Mouse (Mus musculus) hindbrain, embryonic 12.5 days (tissue): ENCODE data around the gene Galk1. TPM values are rescaled to one million over a fixed set of nuclear protein-coding genes. Genes with fewer than 3 reads are reported as not detected.
"Not testable (repeated sequence)": the region's sequence is repeated elsewhere in the genome, so short reads cannot be mapped to it uniquely, and the experiment has no call there.

Experiments
- ATAC-seq: fragments of 200-750 bp; cut with Nextera tagmentation; 2 replicates; pipeline ENCODE4 v1.8.0; 2017; ENCODE audit warnings: moderate TSS enrichment; ENCODE audit not compliant: low FRiP score
- H3K27ac ChIP-seq: fragments of 300-500 bp; sonication (generic); 2 replicates; pipeline ENCODE4 v1.5.1; 2016; ENCODE audit warnings: mild to moderate bottlenecking
- H3K27me3 ChIP-seq: fragments of 300-500 bp; sonication (generic); 2 replicates; pipeline ENCODE4 v1.6.1; 2016; ENCODE audit warnings: mild to moderate bottlenecking
- H3K36me3 ChIP-seq: fragments of 300-500 bp; sonication (generic); 2 replicates; pipeline ENCODE4 v1.6.1; 2016; ENCODE audit warnings: mild to moderate bottlenecking
- H3K4me1 ChIP-seq: fragments of 300-500 bp; sonication (generic); 2 replicates; pipeline ENCODE4 v1.6.1; 2016
- H3K4me2 ChIP-seq: fragments of 300-500 bp; sonication (generic); replicated peaks from 2 replicates; pipeline ENCODE4 v1.6.1; 2016; ENCODE audit warnings: mild to moderate bottlenecking
- H3K4me3 ChIP-seq: fragments of 300-500 bp; sonication (generic); 2 replicates; pipeline ENCODE4 v1.5.1; 2016; ENCODE audit warnings: mild to moderate bottlenecking
- H3K9ac ChIP-seq: fragments of 300-500 bp; sonication (generic); 2 replicates; pipeline ENCODE4 v1.6.1; 2016; ENCODE audit warnings: mild to moderate bottlenecking, moderate library complexity
- H3K9me3 ChIP-seq: fragments of 300-500 bp; sonication (generic); replicated peaks from 2 replicates; pipeline ENCODE4 v1.6.1; 2016; ENCODE audit warnings: mild to moderate bottlenecking
- WGBS: fragments of 180-500 bp; shearing (Covaris S2); methylation state at CpG from one replicate; pipeline ENCODE4 v1.1.7; 2016; 5-methylcytosine and 5-hydroxymethylcytosine counted together
- polyA plus RNA-seq: library from polyadenylated mRNA; unstranded; fragments of >200 nt; fragmentation: Nextera tagmentation; extraction: Ambion mirVana; gene quantifications from 2 replicates; pipeline ENCODE4 v1.2.1, GENCODE M21; 2016

The Galk1 gene
- polyA plus RNA-seq, 1 experiment from 2014 or later, result 115 TPM

DNA sequence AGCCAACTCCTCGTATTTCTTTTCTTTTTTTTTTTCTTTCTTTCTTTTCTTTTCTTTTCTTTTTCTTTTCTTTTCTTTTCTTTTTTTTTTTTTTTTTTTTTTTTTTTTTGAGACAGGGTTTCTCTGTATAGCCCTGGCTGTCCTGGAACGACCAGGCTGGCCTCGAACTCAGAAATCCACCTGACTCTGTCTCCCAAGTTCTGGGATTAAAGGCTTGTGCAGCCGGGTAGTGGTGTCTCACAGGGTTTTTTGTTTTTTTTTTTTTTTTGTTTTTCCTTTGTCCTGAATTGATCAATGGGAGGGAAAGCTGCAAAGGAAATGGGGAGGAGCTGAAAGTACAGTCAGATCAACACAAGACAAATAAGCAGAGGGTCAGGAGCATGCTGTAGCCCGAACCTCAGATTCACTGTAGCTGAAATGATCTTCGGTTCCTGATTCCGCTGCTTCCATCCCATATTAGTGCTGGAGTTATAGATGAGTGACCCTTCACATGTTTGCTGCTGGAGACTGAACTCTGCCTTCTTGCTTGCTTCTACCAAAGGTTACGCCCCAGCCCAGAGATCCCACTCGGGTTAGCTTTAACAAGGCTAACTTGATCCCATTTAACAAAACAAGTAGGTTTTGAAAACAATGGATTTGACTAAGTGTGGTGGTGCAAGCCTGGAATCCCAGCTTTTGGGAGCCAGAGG, 15.8 kb upstream of the Galk1 start:
- 81% methylated on average over 9 of the region's 9 CpGs for WGBS

DNA sequence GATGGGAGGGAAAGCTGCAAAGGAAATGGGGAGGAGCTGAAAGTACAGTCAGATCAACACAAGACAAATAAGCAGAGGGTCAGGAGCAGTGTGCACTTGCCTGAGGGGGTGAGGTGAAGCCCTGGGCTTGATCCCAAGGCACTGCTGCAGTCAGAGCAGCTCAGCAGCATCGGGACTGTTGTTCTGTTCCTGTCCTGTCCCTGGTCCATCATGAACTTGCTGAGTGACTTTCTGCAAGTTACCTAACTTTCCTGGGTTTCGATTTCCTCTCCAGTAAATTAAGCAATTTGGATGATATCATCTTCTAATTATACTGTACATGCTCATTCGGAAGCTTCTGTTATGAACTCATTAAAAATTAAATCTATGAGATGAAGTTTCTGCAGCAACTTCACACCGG, 15.2 kb upstream of the Galk1 start, which contains the start of gene H3f3b:
H3f3b (minus strand) TSS at position 207 of the 400 bp plus-strand sequence.
- no peak within 1 kb of the TSS for H3K4me2 ChIP-seq
- WGBS, result 83% methylated on average over 4 of the region's 4 CpGs
- H3K27me3 ChIP-seq, result no peaks in the 10 kb centered on the region
- H3K36me3 ChIP-seq, result no peaks in the 10 kb centered on the region
- H3K4me3 ChIP-seq, result no peak within 1 kb of the TSS
- no peak for ATAC-seq
- no peak within 1 kb of the TSS for H3K9ac ChIP-seq
- H3K4me1 ChIP-seq, result peaks cover 17% of the 10 kb centered on the region
- H3K27ac ChIP-seq, result no peak within 1 kb of the TSS
- H3K9me3 ChIP-seq, result no peaks in the 10 kb centered on the region

More for the DNA sequence above, 15.8 kb upstream of the Galk1 start:
- no peak for ATAC-seq
- peaks cover 22% of the 10 kb centered on the region for H3K4me1 ChIP-seq
- no peak overlapping the region for H3K9ac ChIP-seq
- H3K27me3 ChIP-seq, result no peaks in the 10 kb centered on the region
- no peak overlapping the region for H3K4me3 ChIP-seq
- no peaks in the 10 kb centered on the region for H3K9me3 ChIP-seq
- no peak overlapping the region for H3K4me2 ChIP-seq
- H3K27ac ChIP-seq, result no peak overlapping the region
- H3K36me3 ChIP-seq, result no peaks in the 10 kb centered on the region

DNA sequence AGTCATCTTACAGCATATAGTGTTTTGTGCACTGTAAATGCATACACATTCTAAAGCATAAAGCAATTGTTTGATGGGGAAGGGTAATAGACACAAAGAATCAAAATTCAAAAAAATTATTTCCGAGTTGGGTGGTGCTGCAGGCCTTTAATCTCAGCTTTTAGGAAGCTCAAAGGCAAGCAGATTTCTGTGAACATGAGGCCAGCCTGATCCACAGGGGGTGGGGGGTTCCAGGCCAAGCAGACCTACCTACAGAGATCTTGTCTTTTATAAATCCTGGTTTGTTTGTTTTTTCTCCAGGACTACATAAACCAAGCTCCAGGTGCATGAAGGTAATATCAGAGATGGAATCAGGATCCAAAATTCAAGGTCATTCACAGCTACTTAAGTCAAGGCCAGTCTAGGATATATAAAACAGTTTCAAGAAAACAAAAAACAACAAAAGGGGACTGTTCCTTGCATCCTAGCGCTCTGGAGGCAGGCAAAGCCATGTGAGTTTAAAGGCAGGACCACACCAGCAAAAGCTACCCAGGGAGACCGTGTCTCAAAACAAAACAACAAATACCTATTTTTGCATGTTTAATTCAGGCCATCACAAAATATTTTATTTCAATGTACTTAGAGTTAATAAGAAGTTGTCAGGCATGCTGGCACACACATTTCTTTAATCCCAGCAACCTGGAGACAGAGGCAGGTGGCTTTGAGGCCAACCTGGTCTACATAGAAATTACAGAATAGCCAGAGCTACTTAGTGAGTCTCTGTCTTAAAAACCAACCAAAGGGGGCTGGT, 12.7 kb upstream of the Galk1 start:
- Histone ChIP-seq H3K9me3 (no peaks in the 10 kb centered on the region), H3K27ac (peak overlapping the region; percentile 66; the same call in 1 of the 2 replicates), H3K27me3 (no peaks in the 10 kb centered on the region), H3K4me2 (no peak overlapping the region), H3K36me3 (peaks cover 15% of the 10 kb centered on the region), H3K9ac (no peak overlapping the region), H3K4me3 (no peak overlapping the region), H3K4me1 (peaks cover 15% of the 10 kb centered on the region)
- ATAC-seq, result no peak
- WGBS, result 86% methylated on average over 3 of the region's 3 CpGs

DNA sequence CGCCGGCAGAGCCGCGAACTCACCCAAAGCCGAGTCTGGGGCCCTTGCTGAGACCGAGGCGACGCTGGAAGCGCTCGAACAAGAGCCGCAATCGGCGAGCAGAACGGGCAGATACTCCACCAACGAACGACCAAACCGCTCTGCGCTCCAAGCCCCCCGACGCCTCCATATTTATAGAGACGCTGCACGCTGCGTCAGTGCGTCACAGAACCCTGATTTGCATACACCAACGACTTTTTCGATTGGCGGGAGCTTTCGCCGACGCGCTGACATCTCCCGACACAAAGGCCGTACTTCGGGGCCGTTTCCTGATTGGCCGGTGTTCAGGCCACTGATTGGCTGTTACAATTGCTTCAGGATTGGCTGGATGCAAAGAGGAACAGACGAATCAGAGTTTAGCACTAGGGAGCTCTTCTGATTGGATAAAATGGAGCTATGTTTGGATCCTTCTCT, 11.9 kb upstream of the Galk1 start:
- Histone ChIP-seq H3K27ac (peak overlapping the region; percentile 99), H3K4me3 (peak overlapping the region; percentile 97), H3K36me3 (peaks cover 15% of the 10 kb centered on the region), H3K9me3 (no peaks in the 10 kb centered on the region), H3K4me2 (peak overlapping the region; percentile 59; the same call in 1 of the 2 replicates), H3K4me1 (peaks cover 13% of the 10 kb centered on the region), H3K9ac (peak overlapping the region; percentile 100), H3K27me3 (no peaks in the 10 kb centered on the region)
- ATAC-seq, result peak; percentile 93
- under 1% methylated on average over 37 of the region's 37 CpGs for WGBS

DNA sequence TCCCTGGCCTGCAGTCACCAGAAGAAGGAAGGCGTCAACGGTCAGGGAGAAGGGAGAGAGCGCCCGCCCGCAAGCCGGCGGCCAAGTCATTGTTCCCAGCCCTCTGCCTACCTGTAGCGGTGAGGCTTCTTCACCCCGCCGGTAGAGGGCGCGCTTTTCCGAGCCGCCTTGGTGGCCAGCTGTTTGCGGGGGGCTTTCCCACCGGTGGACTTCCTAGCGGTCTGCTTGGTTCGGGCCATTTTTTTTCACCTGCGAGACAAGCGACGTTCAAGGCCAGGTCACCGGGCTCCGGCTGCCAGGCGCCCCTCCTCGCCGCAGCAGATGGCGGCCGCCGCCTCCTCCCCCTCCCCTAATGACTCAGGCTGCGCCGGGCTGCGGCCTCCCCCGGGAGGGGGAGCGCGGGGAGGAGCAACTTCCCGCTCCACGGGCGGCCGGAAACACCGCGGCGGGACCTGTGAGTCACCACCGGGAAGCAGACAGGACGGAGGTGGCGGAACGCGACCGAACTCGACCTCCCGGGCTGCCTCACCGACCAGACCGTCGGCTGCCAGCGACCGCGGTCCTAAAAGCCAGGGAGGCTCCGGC, 11.3 kb upstream of the Galk1 start:
- WGBS, result under 1% methylated on average over 57 of the region's 57 CpGs
- Histone ChIP-seq H3K9ac (peak overlapping the region; percentile 100), H3K4me3 (peak overlapping the region; percentile 97), H3K36me3 (peaks cover 15% of the 10 kb centered on the region), H3K27me3 (no peaks in the 10 kb centered on the region), H3K27ac (peak overlapping the region; percentile 99), H3K4me2 (peak overlapping the region; percentile 59), H3K9me3 (no peaks in the 10 kb centered on the region), H3K4me1 (peaks cover 13% of the 10 kb centered on the region)
- peak; percentile 73 for ATAC-seq

DNA sequence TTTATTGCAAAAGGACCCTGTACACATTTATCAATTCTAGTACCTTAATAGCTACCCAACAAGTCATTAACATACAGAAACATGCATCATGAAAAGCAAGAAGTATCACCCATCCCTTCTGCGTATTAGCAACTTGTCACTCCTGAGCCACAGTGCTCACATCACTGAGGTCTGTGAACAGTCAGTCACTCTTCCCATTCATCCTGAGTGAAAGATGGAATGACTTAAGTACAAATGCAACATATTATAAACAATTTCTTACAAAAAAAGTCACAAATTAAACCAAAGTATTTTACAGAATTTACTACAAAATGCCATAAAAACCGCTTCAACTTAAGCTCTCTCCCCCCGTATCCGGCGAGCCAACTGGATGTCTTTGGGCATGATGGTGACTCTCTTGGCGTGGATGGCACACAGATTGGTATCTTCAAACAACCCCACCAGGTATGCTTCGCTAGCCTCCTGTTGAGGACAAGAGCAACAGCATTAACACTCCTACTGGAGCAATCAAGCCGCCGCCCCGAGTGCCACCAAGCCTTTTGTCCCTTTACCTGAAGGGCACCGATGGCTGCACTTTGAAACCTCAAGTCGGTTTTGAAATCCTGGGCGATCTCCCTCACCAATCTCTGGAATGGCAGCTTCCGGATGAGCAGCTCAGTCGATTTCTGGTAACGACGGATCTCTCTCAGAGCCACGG, 10.7 kb upstream of the Galk1 start:
- Histone ChIP-seq H3K9ac (peak overlapping the region; percentile 100), H3K27ac (peak overlapping the region; percentile 99), H3K4me1 (peaks cover 13% of the 10 kb centered on the region), H3K4me3 (peak overlapping the region; percentile 97), H3K4me2 (peak overlapping the region; percentile 59), H3K36me3 (peaks cover 15% of the 10 kb centered on the region)
- H3K27me3 ChIP-seq, H3K9me3 ChIP-seq, ATAC-seq: not testable (repeated sequence)
- WGBS, result 8% methylated on average over 18 of the region's 18 CpGs

DNA sequence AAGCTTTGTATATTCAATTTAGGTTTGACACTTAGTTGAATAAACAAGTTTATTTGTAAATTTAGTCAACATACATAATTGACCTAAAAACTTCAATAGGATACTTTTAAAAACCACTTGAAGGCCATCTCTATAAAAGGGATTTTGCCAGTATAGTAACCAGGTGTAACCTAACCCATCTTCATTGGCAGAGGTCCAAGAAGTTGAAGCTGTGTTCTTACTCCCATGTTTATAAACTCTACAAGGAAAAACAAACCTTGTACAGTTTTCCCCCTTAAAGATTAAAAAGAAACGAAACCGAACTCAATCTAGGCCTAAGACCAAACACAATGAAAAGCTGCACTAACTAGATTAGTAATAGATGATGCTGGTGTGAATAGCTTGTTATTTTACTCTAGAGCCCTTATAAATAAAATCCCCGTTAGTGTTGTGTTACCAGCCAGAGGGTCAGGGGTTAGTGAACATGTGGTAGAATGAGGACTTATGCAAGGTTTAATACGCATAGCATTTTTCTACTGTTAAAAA, 9.8 kb upstream of the Galk1 start:
- no peak for ATAC-seq
- H3K4me1 ChIP-seq, result peaks cover 13% of the 10 kb centered on the region
- peaks cover 15% of the 10 kb centered on the region for H3K36me3 ChIP-seq
- H3K4me3 ChIP-seq, result peak overlapping the region; percentile 29
- no peak overlapping the region for H3K27ac ChIP-seq
- H3K9ac ChIP-seq, result peak overlapping the region; percentile 25
- WGBS, result 83% methylated on average over 4 of the region's 4 CpGs
- no peaks in the 10 kb centered on the region for H3K9me3 ChIP-seq
- H3K27me3 ChIP-seq, result no peaks in the 10 kb centered on the region
- H3K4me2 ChIP-seq, result peak overlapping the region; percentile 59

DNA sequence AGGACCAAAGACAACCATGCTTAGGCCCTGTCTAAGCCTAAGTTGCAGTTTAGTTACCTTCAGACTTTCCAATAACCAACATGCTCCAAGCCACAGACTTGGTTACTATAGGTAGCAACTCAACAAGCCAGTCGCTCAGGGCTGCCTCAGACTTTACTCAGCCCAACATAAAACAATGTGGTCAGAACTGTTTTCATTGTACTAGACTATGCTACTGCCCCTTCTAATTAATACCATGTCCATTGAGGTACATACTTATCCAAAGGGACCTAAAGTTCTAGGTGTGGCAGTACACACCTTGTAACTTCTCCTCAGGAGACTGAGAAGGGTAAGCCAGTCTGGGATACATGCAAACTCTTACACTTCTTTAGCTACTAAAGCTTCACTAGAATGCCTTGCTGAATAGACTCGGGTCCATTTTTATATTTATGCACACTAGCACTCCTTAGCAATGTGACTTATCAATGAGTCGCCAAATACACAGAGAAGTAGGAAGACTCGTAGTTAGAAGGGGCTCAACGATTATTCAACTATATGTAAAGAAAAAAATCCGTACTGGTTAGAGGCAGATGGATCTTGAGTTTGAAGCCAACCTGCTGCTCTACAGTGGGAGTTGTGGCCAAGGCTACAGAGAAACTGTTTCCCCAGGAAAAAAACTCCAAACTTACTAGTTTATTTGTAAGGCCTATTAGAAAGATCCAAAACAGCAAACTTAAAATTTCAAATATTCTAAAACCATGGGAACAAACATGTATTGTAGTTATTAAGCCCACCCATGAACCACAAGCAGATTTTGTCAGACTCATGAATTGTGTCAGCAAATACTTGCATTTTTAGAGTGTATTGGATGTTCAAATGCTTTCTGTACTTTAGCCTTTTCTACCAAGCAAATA, 9.1 kb upstream of the Galk1 start:
- peak overlapping the region; percentile 59 for H3K4me2 ChIP-seq
- no peaks in the 10 kb centered on the region for H3K27me3 ChIP-seq
- no peak overlapping the region for H3K9ac ChIP-seq
- no peak for ATAC-seq
- H3K4me1 ChIP-seq, result peaks cover 13% of the 10 kb centered on the region
- H3K4me3 ChIP-seq, result peak overlapping the region; percentile 3; the same call in 1 of the 2 replicates
- WGBS, result 84% methylated on average over 6 of the region's 6 CpGs
- H3K9me3 ChIP-seq, result no peaks in the 10 kb centered on the region
- H3K36me3 ChIP-seq, result peaks cover 15% of the 10 kb centered on the region
- H3K27ac ChIP-seq, result no peak overlapping the region

DNA sequence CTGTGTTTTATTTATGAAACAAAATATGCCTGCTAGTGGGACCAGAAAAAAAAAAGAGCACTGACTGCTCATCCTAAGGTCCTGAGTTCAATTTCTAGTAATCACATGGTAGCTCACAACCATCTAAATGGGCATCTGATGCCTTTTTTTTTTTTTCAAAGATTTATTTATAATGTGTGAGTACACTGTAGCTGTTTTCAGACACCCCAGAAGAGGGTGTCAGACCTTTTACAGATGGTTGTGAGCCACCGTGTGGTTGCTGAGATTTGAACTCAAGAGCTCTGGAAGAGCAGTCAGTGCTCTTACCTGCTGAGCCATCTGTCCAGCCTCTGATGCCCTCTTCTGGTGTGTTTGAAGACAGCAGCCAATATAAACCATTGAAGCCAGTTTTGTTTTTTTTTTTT, 8.0 kb upstream of the Galk1 start:
- no peak for ATAC-seq
- Histone ChIP-seq H3K27me3 (no peaks in the 10 kb centered on the region), H3K4me3 (no peak overlapping the region), H3K4me2 (no peak overlapping the region), H3K4me1 (peaks cover 13% of the 10 kb centered on the region), H3K36me3 (peaks cover 15% of the 10 kb centered on the region), H3K9ac (no peak overlapping the region), H3K27ac (no peak overlapping the region), H3K9me3 (no peaks in the 10 kb centered on the region)
- WGBS, result 68% methylated on average over 1 of the region's 1 CpGs

DNA sequence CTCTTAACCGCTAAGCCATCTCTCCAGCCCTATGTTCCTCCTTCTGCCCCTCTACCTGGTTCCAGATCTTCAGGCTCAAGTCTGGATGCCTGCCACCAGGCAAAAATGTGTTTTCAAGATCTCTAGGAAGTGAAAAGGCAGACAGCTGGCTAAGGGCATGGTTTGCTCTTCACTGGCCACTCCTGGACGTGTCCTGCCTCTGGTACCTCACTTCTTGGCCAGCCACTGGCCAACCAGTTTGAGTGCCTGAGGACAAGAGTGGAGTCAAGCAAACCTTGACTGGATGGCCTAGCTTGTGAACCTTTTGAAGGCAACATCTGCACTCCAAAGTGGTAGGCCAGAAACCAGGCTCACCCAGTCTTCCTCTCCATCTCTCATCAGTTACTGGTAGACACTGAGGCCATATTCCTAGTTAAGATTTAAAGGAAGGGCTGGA, 7.5 kb upstream of the Galk1 start:
- Histone ChIP-seq H3K9ac (no peak overlapping the region), H3K4me2 (no peak overlapping the region), H3K36me3 (peaks cover 15% of the 10 kb centered on the region), H3K4me1 (peaks cover 13% of the 10 kb centered on the region), H3K9me3 (no peaks in the 10 kb centered on the region), H3K27ac (peak overlapping the region; percentile 4; the same call in 1 of the 2 replicates), H3K4me3 (no peak overlapping the region), H3K27me3 (no peaks in the 10 kb centered on the region)
- WGBS, result 79% methylated on average over 2 of the region's 2 CpGs
- no peak for ATAC-seq

DNA sequence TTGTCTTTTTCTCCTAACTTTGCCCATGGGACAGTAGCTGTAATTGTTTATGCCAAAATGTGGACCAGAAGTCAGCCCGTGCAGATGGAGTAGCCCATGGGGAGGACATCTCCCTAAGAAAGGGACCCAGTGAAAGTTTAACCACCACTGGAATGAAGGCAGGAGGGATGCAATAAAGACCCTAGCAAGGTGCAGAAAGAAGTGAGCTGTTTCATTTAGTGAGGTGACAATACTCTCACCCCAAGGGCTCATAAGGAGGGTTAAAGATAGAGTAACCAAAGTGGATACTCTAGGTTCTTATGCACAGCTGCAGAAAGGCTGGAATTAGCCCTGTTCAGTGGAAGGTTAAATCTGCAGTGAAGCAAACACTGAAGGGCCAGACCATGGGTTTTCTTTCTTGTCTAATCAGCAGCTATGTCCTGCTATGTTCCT, 6.9 kb upstream of the Galk1 start:
- H3K9me3 ChIP-seq, result no peaks in the 10 kb centered on the region
- H3K27ac ChIP-seq, result no peak overlapping the region
- H3K27me3 ChIP-seq, result no peaks in the 10 kb centered on the region
- H3K4me1 ChIP-seq, result peaks cover 13% of the 10 kb centered on the region
- ATAC-seq, result no peak
- H3K4me3 ChIP-seq, result no peak overlapping the region
- H3K36me3 ChIP-seq, result peaks cover 15% of the 10 kb centered on the region
- no peak overlapping the region for H3K9ac ChIP-seq
- WGBS, result 49% methylated on average over 1 of the region's 1 CpGs
- no peak overlapping the region for H3K4me2 ChIP-seq
